Mouse (Mus musculus): ENCODE results near the gene Mpp3.

Gene Mpp3

GRCm38 (mm10) chr11:102039487-102040137 lies 11.4 kb upstream of the Mpp3 start:
- WGBS = 77% methylated on average over 13 of the region's 13 CpGs

- 85% methylated on average over 6 of the region's 6 CpGs for WGBS
Observed at GRCm38 (mm10) chr11:102037789-102038188, 9.5 kb upstream of the Mpp3 start.

- WGBS = 93% methylated on average over 7 of the region's 7 CpGs
Observed at GRCm38 (mm10) chr11:102036336-102036735, 8.1 kb upstream of the Mpp3 start.

GRCm38 (mm10) chr11:102035456-102035960 lies 7.2 kb upstream of the Mpp3 start:
- 91% methylated on average over 5 of the region's 5 CpGs for WGBS

GRCm38 (mm10) chr11:102034887-102035286 lies 6.6 kb upstream of the Mpp3 start:
- 55% methylated on average over 8 of the region's 8 CpGs for WGBS

- WGBS = 95% methylated on average over 12 of the region's 12 CpGs
Observed at GRCm38 (mm10) chr11:102033055-102033591, 4.9 kb upstream of the Mpp3 start.

GRCm38 (mm10) chr11:102031149-102031548 lies 2.9 kb upstream of the Mpp3 start:
- WGBS = 34% methylated on average over 7 of the region's 7 CpGs

GRCm38 (mm10) chr11:102029966-102030365 lies 1.7 kb upstream of the Mpp3 start:
- WGBS = 42% methylated on average over 7 of the region's 7 CpGs

- WGBS = 92% methylated on average over 4 of the region's 4 CpGs
Observed at GRCm38 (mm10) chr11:102029304-102029703, 1.0 kb upstream of the Mpp3 start.

GRCm38 (mm10) chr11:102027361-102028017 lies 772 bp downstream of the Mpp3 start:
- WGBS = 10% methylated on average over 12 of the region's 12 CpGs

GRCm38 (mm10) chr11:102026694-102027360 lies 1.4 kb downstream of the Mpp3 start:
- WGBS = under 1% methylated on average over 70 of the region's 73 CpGs

GRCm38 (mm10) chr11:102025991-102026660 lies 2.1 kb downstream of the Mpp3 start:
- WGBS = 8% methylated on average over 23 of the region's 23 CpGs

GRCm38 (mm10) chr11:102025354-102025753 lies 2.9 kb downstream of the Mpp3 start:
- 40% methylated on average over 7 of the region's 7 CpGs for WGBS

GRCm38 (mm10) chr11:102024875-102025274 lies 3.4 kb downstream of the Mpp3 start:
- 65% methylated on average over 4 of the region's 4 CpGs for WGBS

- WGBS = 64% methylated on average over 6 of the region's 6 CpGs
Observed at GRCm38 (mm10) chr11:102024084-102024758, 4.0 kb downstream of the Mpp3 start.

GRCm38 (mm10) chr11:102023406-102023805 lies 4.9 kb downstream of the Mpp3 start:
- 54% methylated on average over 13 of the region's 13 CpGs for WGBS

GRCm38 (mm10) chr11:102021196-102021595 lies 7.1 kb downstream of the Mpp3 start:
- WGBS = 64% methylated on average over 5 of the region's 5 CpGs

GRCm38 (mm10) chr11:102019736-102020135 lies 8.5 kb downstream of the Mpp3 start:
- 59% methylated on average over 9 of the region's 9 CpGs for WGBS

- 62% methylated on average over 1 of the region's 1 CpGs for WGBS
Observed at GRCm38 (mm10) chr11:102016136-102016535, 12.1 kb downstream of the Mpp3 start.

GRCm38 (mm10) chr11:102015472-102015871 lies 12.8 kb downstream of the Mpp3 start:
- 72% methylated on average over 6 of the region's 6 CpGs for WGBS

- WGBS = 85% methylated on average over 8 of the region's 8 CpGs
Observed at GRCm38 (mm10) chr11:102013201-102013600, 15.1 kb downstream of the Mpp3 start.

Data from cerebral cortex, adult 2 months (tissue).